Mouse (Mus musculus): ENCODE results near the gene Galnt16.

- TF ChIP-seq FLI1 (IDR thresholded peaks at IDR 0.05; ENCODE audit: low read length) (no peak), GATA1 (IDR thresholded peaks at IDR 0.05; ENCODE audit: borderline replicate concordance, low read length) (no peak)
These were observed 46.9 kb downstream of the Galnt16 start for GRCm38 (mm10) chr12:80564990-80565389.
